Mouse (Mus musculus): ENCODE results near the gene Slc15a5.

DNA sequence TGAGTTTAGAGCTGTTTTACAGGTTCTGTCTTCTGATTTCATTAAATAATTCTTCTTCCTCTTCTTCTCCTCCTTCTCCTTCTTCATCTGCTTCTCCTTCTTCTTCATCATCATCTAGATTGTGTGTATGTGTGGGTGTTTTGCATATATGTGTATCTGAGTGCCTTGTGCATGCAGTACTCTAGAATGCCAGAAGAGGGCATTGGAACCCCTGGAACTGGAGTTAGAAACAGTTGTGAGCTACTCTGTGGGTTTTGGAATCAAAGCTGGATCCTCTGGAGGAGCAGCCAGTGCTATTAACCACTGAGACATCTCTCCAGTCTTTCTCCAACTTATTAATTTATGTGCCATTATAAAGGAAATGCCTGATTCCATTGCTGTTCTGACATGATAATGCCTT, 89.9 kb downstream of the Slc15a5 start:
- TF ChIP-seq CTCF (IDR thresholded peaks at IDR 0.05; ENCODE audit: low read depth) = peak; percentile 71
- TF ChIP-seq EP300 (optimal IDR thresholded peaks at IDR 0.05) = no peak

Data from stomach, postnatal 0 days (tissue).